Mouse (Mus musculus) stomach, embryonic 14.5 days (tissue): ENCODE results near the gene Srsf2. TPM values are rescaled to one million over a fixed set of nuclear protein-coding genes. Genes with fewer than 3 reads are reported as not detected.

Experiments used
- ATAC-seq: fragments of 200-750 bp; cut with Nextera tagmentation; 2 replicates; pipeline ENCODE4 v1.8.0; 2017; ENCODE audit warnings: low read depth, moderate TSS enrichment; ENCODE audit not compliant: insufficient number of reproducible peaks, insufficient read depth, low FRiP score
- H3K27ac ChIP-seq: fragments of 300-500 bp; sonication (generic); 2 replicates; pipeline ENCODE4 v1.5.1; 2014; ENCODE audit warnings: mild to moderate bottlenecking, low read length, moderate library complexity, mixed read lengths
- H3K27me3 ChIP-seq: fragments of 300-500 bp; sonication (generic); 2 replicates; pipeline ENCODE4 v1.6.1; 2014; ENCODE audit warnings: low read length, control low read depth, mixed read lengths; ENCODE audit not compliant: control insufficient read depth, insufficient read depth
- H3K36me3 ChIP-seq: fragments of 300-500 bp; sonication (generic); 2 replicates; pipeline ENCODE4 v1.6.1; 2014; ENCODE audit warnings: mild to moderate bottlenecking, control low read depth, low read length, moderate library complexity, mixed read lengths; ENCODE audit not compliant: control insufficient read depth, insufficient read depth
- H3K4me1 ChIP-seq: fragments of 300-500 bp; sonication (generic); 2 replicates; pipeline ENCODE4 v1.6.1; 2014; ENCODE audit warnings: low read length, control low read depth, mixed read lengths; ENCODE audit not compliant: control insufficient read depth, insufficient read depth
- H3K4me2 ChIP-seq: fragments of 300-500 bp; sonication (generic); replicated peaks from 2 replicates; pipeline ENCODE4 v1.6.1; 2014; ENCODE audit warnings: low read depth, low read length, control low read depth
- H3K4me3 ChIP-seq: fragments of 300-500 bp; sonication (generic); 2 replicates; pipeline ENCODE4 v1.5.1; 2014; ENCODE audit warnings: low read depth, low read length, control low read depth
- H3K9ac ChIP-seq: fragments of 300-500 bp; sonication (generic); replicated peaks from 2 replicates; pipeline ENCODE4 v1.6.1; 2014; ENCODE audit warnings: low read depth, mild to moderate bottlenecking, control low read depth, low read length, moderate library complexity, mixed read lengths
- H3K9me3 ChIP-seq: fragments of 300-500 bp; sonication (generic); 2 replicates; pipeline ENCODE4 v1.6.1; 2016; ENCODE audit warnings: low read depth, low read length, control low read depth; ENCODE audit not compliant: control insufficient read depth
- WGBS: fragments of 180-500 bp; shearing (Covaris S2); extraction: QIAGEN DNeasy Blood & Tissue Kit; methylation state at CpG from one replicate; pipeline ENCODE4 v1.1.7; 2014; 5-methylcytosine and 5-hydroxymethylcytosine counted together
- polyA plus RNA-seq: library from polyadenylated mRNA; unstranded; fragments of >200 nt; fragmentation: Nextera tagmentation; extraction: Ambion mirVana; gene quantifications from 2 replicates; pipeline ENCODE4 v1.2.1, GENCODE M21; 2014

Gene Srsf2
- polyA plus RNA-seq, 1 experiment from 2014 or later: 821 TPM

DNA sequence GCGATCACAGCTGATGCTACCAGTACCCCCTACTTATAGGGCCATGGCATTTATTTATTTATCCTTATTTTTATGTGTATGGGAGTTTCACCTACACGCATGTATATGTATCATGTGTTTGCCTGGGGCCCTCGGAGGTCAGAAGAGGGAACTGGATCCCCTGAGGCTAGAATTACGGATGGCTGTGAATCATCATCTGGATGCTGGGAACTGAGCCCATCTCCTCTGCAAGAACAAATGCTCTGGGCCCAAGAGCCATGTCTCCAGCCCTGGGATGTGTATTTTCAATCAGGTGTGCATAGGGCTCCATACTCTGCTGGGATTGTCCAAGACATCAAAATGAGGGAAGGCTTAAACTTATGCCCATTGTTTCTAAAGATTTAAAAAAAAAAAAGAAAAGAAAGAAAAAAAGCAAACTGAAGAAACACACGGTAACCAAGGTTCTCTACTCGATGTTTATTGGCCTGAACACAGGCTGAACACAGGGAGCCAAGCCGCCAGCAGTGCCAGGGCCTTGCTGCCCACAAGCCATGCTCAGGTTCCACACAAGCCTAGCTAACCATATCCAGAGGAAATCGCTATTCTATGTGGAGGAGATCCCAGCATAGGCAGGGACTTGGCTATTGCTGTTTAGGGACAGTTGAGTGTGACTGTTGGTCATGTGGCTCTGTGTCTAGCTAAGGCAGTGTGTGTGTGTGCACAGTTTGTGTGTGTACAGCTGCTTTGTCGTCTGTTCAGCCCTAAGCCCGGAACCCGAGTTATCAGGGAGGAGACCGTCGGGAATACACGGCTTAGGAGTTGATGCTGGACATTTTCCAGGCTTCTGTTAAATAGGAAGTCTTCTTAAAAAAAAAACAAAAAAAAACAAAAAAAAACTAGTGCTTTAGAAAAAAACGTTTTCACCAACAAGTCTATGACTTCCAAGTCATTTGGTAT lies 46.5 kb downstream of the Srsf2 start:
- 77% methylated on average over 15 of the region's 15 CpGs for WGBS
- no peak for ATAC-seq
- Histone ChIP-seq H3K4me1 (peaks cover 9% of the 10 kb centered on the region; the same call in 1 of the 2 replicates), H3K9ac (no peak overlapping the region), H3K4me2 (no peak overlapping the region), H3K9me3 (no peaks in the 10 kb centered on the region), H3K27me3 (no peaks in the 10 kb centered on the region), H3K4me3 (no peak overlapping the region), H3K36me3 (no peaks in the 10 kb centered on the region), H3K27ac (no peak overlapping the region)

- Histone ChIP-seq H3K4me1 (0 out of 2 replicates have a peak, but pooled peaks cover 3% of the 10 kb centered on the region), H3K4me2 (no peak overlapping the region), H3K9me3 (no peaks in the 10 kb centered on the region), H3K27me3 (no peaks in the 10 kb centered on the region), H3K4me3 (no peak overlapping the region), H3K9ac (no peak overlapping the region), H3K36me3 (no peaks in the 10 kb centered on the region), H3K27ac (no peak overlapping the region)
- WGBS: 82% methylated on average over 5 of the region's 5 CpGs
- ATAC-seq: no peak
Observed at GRCm38 (mm10) chr11:116802709-116803108, 50.2 kb downstream of the Srsf2 start.

GRCm38 (mm10) chr11:116801106-116801505 lies 51.8 kb downstream of the Srsf2 start:
- no peak for ATAC-seq
- WGBS: 74% methylated on average over 5 of the region's 5 CpGs

More at GRCm38 (mm10) chr11:116801106-116801505, 51.8 kb downstream of the Srsf2 start:
- Histone ChIP-seq H3K4me3 (no peak overlapping the region), H3K36me3 (no peaks in the 10 kb centered on the region), H3K9ac (no peak overlapping the region), H3K27me3 (no peaks in the 10 kb centered on the region), H3K4me2 (no peak overlapping the region), H3K9me3 (no peaks in the 10 kb centered on the region), H3K4me1 (no peaks in the 10 kb centered on the region), H3K27ac (no peak overlapping the region)

Other genes starting within 250 kb of the Srsf2 start
- 4.5 and 6.2 TPM in 2 replicates for gene Rhbdf2, start 226.1 kb downstream of the Srsf2 start, polyA plus RNA-seq
- gene Prcd, start 199.6 kb downstream of the Srsf2 start, polyA plus RNA-seq: 1.2 and 1.7 TPM in 2 replicates
- gene Cygb, start 198.8 kb downstream of the Srsf2 start, polyA plus RNA-seq: 19.9 and 20.8 TPM in 2 replicates
- gene St6galnac1, start 77.6 kb downstream of the Srsf2 start, polyA plus RNA-seq: not detected in 2 replicates
- 16.5 and 17.4 TPM in 2 replicates for gene Mxra7, start 25.0 kb downstream of the Srsf2 start, polyA plus RNA-seq
- 68.9 and 71.7 TPM in 2 replicates for gene Mettl23, start 9.8 kb downstream of the Srsf2 start, polyA plus RNA-seq
- gene Jmjd6, start 9.6 kb downstream of the Srsf2 start, polyA plus RNA-seq: 68.2 and 68.6 TPM in 2 replicates
- 38.7 and 40.8 TPM in 2 replicates for gene Mfsd11, start 654 bp downstream of the Srsf2 start, polyA plus RNA-seq
- gene Mgat5b, start 65.8 kb upstream of the Srsf2 start, polyA plus RNA-seq: 1.2 and 1.3 TPM in 2 replicates